Mouse (Mus musculus): ENCODE results near the gene Dhx9. TPM values are rescaled to one million over a fixed set of nuclear protein-coding genes. Genes with fewer than 3 reads are reported as not detected.
"Not testable (repeated sequence)": the region's sequence is repeated elsewhere in the genome, so short reads cannot be mapped to it uniquely, and the experiment has no call there.

Dhx9 gene
- total RNA-seq (2014; rRNA removed; ENCODE audit: low replicate concordance): 28.3 and 45.8 TPM in 2 replicates
- 11.9 and 12.7 TPM in 2 replicates for polyA plus RNA-seq (2015; fragmentation: Nextera tagmentation; extraction: Ambion mirVana)

GRCm38 (mm10) chr1:153487500-153487879 lies at the start of gene Dhx9:
Gene Dhx9 (minus strand): TSS chr1:153487660.
- 0% methylated on average over 35 of the region's 35 CpGs for WGBS

DNA sequence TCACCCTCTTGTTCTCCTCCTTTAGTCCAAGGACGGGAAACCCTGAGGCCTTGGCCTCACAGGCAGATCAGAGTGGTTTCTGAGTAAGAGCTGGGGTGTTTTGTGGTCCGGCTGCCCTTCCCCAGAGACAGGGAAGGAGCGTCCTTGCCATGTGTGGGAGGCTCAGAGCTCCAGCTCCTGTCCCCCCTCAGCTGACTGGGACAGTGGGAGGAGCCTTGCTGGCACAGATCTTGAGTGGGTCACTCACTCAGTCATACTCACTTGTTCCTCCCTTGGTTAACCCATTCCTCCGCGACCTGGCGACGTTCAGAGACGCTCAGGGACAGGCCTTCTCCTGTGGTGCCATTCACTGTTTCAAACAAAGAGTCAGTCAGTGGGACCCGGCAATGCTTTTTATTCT lies 48.2 kb upstream of the Dhx9 start:
- DNase-seq (ENCODE audit: low spot score): no peak
- Histone ChIP-seq H3K4me1 (ENCODE audit: control insufficient read depth, insufficient read depth) (no peaks in the 10 kb centered on the region), H3K27me3 (ENCODE audit: control insufficient read depth, insufficient read depth, low read length) (no peaks in the 10 kb centered on the region), H3K36me3 (replicated peaks; ENCODE audit: control insufficient read depth, insufficient read depth, low read length) (no peaks in the 10 kb centered on the region), H3K9ac (replicated peaks; ENCODE audit: low read depth, low read length) (no peak overlapping the region), H3K4me3 (ENCODE audit: low read depth, low read length) (no peak overlapping the region), H3K4me2 (ENCODE audit: low read depth, low read length) (no peak overlapping the region), H3K27ac (ENCODE audit: low read depth) (no peak overlapping the region), H3K9me3 (replicated peaks; ENCODE audit: control insufficient read depth, low read length) (no peaks in the 10 kb centered on the region)
- TF ChIP-seq EP300 (IDR thresholded peaks at IDR 0.05; ENCODE audit: low read depth) (no peak), CTCF (IDR thresholded peaks at IDR 0.05; ENCODE audit: low read depth) (no peak)
- WGBS: 74% methylated on average over 9 of the region's 9 CpGs
- ATAC-seq (ENCODE audit: insufficient read depth, low read depth): no peak

More at GRCm38 (mm10) chr1:153487500-153487879, at the start of gene Dhx9:
- H3K4me1 ChIP-seq (ENCODE audit: control insufficient read depth, insufficient read depth): peaks cover 21% of the 10 kb centered on the region
- peak within 1 kb of the TSS; percentile 87 for H3K9ac ChIP-seq (replicated peaks; ENCODE audit: low read depth, low read length)
- peak; percentile 95 for ATAC-seq (ENCODE audit: insufficient read depth, low read depth)
- peak; percentile 94 for DNase-seq (ENCODE audit: low spot score)
- H3K4me2 ChIP-seq (ENCODE audit: low read depth, low read length): peak within 1 kb of the TSS; percentile 75
- H3K36me3 ChIP-seq (replicated peaks; ENCODE audit: control insufficient read depth, insufficient read depth, low read length): peaks cover 5% of the 10 kb centered on the region; the same call in 1 of the 2 replicates
- H3K27me3 ChIP-seq (ENCODE audit: control insufficient read depth, insufficient read depth, low read length): no peaks in the 10 kb centered on the region
- TF ChIP-seq EP300 (IDR thresholded peaks at IDR 0.05; ENCODE audit: low read depth): peak; percentile 54
- 0 out of 2 replicates have a peak, but pooled peaks have one; percentile 5 for TF ChIP-seq CTCF (IDR thresholded peaks at IDR 0.05; ENCODE audit: low read depth)
- no peaks in the 10 kb centered on the region for H3K9me3 ChIP-seq (replicated peaks; ENCODE audit: control insufficient read depth, low read length)
- peak within 1 kb of the TSS; percentile 91 for H3K4me3 ChIP-seq (ENCODE audit: low read depth, low read length)
- H3K27ac ChIP-seq (ENCODE audit: low read depth): peak within 1 kb of the TSS; percentile 82

- not testable (repeated sequence) for ATAC-seq (ENCODE audit: insufficient read depth, low read depth); H3K27ac ChIP-seq (ENCODE audit: low read depth); H3K27me3 ChIP-seq (ENCODE audit: control insufficient read depth, insufficient read depth, low read length); H3K4me3 ChIP-seq (ENCODE audit: low read depth, low read length); H3K4me1 ChIP-seq (ENCODE audit: control insufficient read depth, insufficient read depth); DNase-seq (ENCODE audit: low spot score); H3K4me2 ChIP-seq (ENCODE audit: low read depth, low read length); H3K36me3 ChIP-seq (replicated peaks; ENCODE audit: control insufficient read depth, insufficient read depth, low read length); H3K9ac ChIP-seq (replicated peaks; ENCODE audit: low read depth, low read length); H3K9me3 ChIP-seq (replicated peaks; ENCODE audit: control insufficient read depth, low read length)
- 84% methylated on average over 3 of the region's 3 CpGs for WGBS
Observed at GRCm38 (mm10) chr1:153532896-153533295, 45.4 kb upstream of the Dhx9 start.

DNA sequence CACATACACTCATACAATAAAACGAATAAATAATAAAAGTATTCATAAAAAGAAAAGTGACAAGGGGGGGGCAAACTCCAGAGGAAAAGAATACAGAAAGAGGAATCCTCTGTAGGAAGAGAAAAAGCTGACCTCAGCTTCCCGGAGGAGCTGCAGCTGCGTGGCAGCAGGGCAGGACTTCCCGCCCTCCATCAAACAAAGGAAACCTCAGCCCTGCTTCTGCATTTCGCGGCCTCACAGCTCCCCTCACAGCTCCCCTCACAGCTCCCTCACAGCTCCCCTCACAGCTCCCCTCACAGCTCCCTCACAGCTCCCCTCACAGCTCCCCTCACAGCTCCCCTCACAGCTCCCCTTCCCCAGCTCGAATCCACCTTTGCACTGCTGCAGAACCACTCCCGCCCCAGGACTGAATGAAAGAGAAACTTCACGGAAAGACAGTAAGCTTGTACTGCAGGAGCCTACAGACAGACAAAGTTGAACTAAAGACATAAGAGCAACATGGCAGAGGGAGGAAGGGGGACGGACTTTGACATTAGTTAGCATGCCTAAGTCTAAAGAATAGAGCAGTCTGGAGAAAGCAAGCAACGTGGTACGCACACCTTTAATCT lies 44.9 kb upstream of the Dhx9 start:
- H3K27me3 ChIP-seq (ENCODE audit: control insufficient read depth, insufficient read depth, low read length): no peaks in the 10 kb centered on the region
- no peaks in the 10 kb centered on the region for H3K4me1 ChIP-seq (ENCODE audit: control insufficient read depth, insufficient read depth)
- no peak overlapping the region for H3K9ac ChIP-seq (replicated peaks; ENCODE audit: low read depth, low read length)
- TF ChIP-seq CTCF (IDR thresholded peaks at IDR 0.05; ENCODE audit: low read depth) (no peak), EP300 (IDR thresholded peaks at IDR 0.05; ENCODE audit: low read depth) (no peak)
- H3K27ac ChIP-seq (ENCODE audit: low read depth): no peak overlapping the region
- H3K4me3 ChIP-seq (ENCODE audit: low read depth, low read length): peak overlapping the region; percentile 24
- no peak for ATAC-seq (ENCODE audit: insufficient read depth, low read depth)
- no peaks in the 10 kb centered on the region for H3K36me3 ChIP-seq (replicated peaks; ENCODE audit: control insufficient read depth, insufficient read depth, low read length)
- H3K9me3 ChIP-seq (replicated peaks; ENCODE audit: control insufficient read depth, low read length): no peaks in the 10 kb centered on the region
- peak overlapping the region; percentile 53 for H3K4me2 ChIP-seq (ENCODE audit: low read depth, low read length)
- WGBS: 21% methylated on average over 12 of the region's 12 CpGs
- peak; percentile 22 for DNase-seq (ENCODE audit: low spot score)

DNA sequence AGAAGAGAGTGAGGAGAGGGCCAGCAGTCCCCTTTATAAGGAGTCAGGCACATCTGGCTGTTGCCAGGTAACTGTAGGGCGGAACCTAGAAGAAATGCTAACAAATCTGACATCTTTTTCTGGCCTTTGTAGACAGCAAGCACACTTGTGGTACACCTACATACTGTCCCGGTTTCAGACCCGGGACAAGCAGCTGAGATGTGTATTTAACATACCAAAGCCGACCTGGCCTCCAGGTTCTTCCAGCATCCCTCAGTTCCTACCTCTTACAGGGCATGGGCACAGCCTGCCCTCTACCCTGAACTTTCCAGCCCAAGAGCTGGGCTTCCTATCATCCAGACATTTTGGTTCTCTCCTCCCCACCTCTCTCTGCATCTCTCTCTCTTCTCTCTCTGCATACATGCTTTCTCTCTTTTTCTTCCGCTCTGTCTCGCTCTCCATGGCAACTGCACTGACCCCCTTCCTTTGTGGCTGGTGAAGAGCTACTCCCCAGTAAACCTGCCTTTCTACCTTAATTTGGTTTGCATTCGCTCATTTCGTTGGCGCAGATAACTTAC lies 44.3 kb upstream of the Dhx9 start:
- no peak for TF ChIP-seq EP300 (IDR thresholded peaks at IDR 0.05; ENCODE audit: low read depth)
- TF ChIP-seq CTCF (IDR thresholded peaks at IDR 0.05; ENCODE audit: low read depth): no peak
- Histone ChIP-seq H3K27ac (ENCODE audit: low read depth) (no peak overlapping the region), H3K9me3 (replicated peaks; ENCODE audit: control insufficient read depth, low read length) (no peaks in the 10 kb centered on the region), H3K36me3 (replicated peaks; ENCODE audit: control insufficient read depth, insufficient read depth, low read length) (no peaks in the 10 kb centered on the region), H3K9ac (replicated peaks; ENCODE audit: low read depth, low read length) (no peak overlapping the region), H3K4me3 (ENCODE audit: low read depth, low read length) (peak overlapping the region; percentile 24), H3K4me2 (ENCODE audit: low read depth, low read length) (peak overlapping the region; percentile 53), H3K27me3 (ENCODE audit: control insufficient read depth, insufficient read depth, low read length) (no peaks in the 10 kb centered on the region), H3K4me1 (ENCODE audit: control insufficient read depth, insufficient read depth) (no peaks in the 10 kb centered on the region)
- DNase-seq (ENCODE audit: low spot score) (no peak), ATAC-seq (ENCODE audit: insufficient read depth, low read depth) (no peak)
- 34% methylated on average over 9 of the region's 9 CpGs for WGBS

All from heart, postnatal 0 days (tissue).